Mouse (Mus musculus) ovary, postnatal 36 days (tissue): ENCODE results near the gene Tmem54.
A peak's percentile ranks its signal among the peaks of the same experiment; 100 is the strongest.

ENCODE experiments used
- DNase-seq: peaks from one replicate; pipeline ENCODE4 v3.0.0; 2022; ENCODE audit warnings: low spot score, mixed read lengths

Gene Tmem54

DNA sequence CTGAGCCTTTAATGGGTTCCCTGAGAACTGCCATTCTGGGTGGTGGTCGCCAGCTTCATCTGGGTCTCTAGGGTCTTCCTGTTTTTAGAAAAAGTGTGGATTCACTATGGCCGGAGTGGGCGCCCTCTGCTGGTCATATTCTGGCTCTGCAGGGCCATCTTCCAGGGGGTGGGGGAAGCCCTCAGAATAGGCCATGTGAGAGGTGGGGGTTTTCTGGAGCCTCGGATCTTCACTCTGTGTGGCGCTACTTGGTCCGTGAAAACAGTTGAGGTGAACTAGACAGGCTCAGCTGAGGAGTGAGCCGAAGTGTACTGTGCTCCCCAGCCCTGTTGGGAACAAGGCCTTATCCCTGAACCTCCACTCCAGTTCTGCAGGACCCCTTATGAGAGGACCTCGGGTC is 24.8 kb downstream of the Tmem54 start:
- peak; percentile 33 for DNase-seq

DNA sequence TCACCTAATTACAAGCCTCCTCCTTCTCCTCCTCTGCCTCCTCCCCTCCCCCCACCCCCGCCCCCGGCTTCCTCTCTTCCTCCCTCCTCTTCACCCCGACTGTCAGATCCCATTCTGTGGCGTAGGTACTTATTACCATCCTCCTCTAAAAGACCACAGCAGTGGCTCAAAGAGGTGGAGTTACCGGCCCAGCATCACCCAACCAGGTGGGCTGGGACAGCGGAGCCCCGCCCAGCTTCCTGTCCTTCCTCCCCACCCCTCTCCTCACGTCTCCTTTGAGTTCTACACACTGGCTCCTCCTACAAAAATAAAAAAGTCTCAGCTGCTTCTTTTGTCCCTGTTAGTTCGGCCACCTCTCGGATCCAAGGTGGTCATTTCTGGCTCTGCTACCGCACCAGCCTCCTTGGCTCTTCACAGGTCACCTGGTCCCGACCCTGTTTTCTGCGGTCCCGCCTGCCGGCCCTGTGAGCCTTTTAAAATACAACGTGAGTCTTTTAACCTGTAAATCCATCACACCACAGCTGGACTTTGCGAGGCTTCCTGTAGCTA is 25.5 kb downstream of the Tmem54 start:
- no peak for DNase-seq

DNA sequence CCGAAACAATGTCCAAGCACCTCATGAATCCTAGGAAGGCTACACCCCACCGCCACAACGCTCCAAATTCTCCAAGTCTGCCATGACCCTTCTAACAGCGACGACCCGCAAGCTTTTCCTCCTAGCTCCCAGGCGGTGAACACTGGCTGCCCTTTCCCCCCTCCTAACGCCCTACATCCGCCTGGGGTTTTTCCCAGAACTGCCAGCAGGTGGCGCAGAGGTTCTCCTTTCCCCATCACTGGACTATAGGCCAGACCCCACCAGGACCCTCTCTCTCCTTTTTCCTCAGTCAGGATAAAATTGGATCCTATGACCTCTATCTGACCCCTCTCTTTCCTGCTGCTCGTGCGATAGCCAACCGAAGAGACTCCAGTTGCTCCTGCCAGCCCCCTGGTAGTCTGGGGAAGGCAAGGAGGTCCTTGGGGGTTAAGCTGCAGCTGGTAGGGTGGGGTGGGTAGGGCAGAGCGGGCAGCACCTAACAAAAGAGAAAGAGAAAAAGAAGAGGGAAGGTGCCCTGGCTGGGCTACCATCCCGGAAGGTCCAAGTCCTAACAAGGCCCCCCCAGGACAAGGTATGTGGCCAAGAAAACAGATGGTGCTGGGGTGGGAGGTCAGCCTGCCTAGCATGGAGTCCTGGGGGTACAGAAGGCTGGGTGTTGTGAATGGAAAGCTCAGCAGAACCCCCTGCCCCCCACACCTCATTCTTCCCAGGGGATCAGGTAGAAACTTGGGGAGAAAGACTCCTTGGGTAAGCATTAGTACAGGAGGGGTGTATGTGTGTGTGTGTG is 29.6 kb downstream of the Tmem54 start:
- peak; percentile 77 for DNase-seq

- no peak for DNase-seq
Measured at GRCm38 (mm10) chr4:129135637-129136036, 30.3 kb downstream of the Tmem54 start.

DNA sequence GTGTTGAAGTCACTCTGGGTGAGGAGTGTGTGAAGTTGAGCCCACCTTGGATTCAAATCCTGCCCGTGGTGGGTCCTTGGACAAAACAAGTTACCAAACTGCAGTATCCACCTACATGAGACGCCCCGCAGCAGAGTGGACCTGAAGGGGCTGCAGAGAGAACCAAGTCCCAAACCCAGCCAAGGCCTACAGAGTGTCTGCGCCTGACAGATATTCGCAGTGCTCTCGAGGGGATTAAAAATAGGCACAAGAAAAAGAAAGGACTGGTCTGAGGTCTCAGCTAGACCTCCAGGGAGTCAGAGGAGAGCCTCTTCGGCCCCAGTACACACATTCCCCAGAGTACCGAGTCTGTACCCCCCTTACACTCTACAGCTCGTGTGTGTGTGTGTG is 30.8 kb downstream of the Tmem54 start:
- DNase-seq, result no peak

GRCm38 (mm10) chr4:129136579-129137391 is 31.4 kb downstream of the Tmem54 start, which contains the start of gene Fndc5:
Fndc5 (plus strand) TSS chr4:129136999.
- DNase-seq, result peak; percentile 41

- DNase-seq, result no peak
Measured at GRCm38 (mm10) chr4:129137392-129138321, 32.3 kb downstream of the Tmem54 start.

- peak; percentile 56 for DNase-seq
Measured at GRCm38 (mm10) chr4:129139642-129140041, 34.3 kb downstream of the Tmem54 start.

GRCm38 (mm10) chr4:129140808-129141207 is 35.5 kb downstream of the Tmem54 start:
- no peak for DNase-seq

DNA sequence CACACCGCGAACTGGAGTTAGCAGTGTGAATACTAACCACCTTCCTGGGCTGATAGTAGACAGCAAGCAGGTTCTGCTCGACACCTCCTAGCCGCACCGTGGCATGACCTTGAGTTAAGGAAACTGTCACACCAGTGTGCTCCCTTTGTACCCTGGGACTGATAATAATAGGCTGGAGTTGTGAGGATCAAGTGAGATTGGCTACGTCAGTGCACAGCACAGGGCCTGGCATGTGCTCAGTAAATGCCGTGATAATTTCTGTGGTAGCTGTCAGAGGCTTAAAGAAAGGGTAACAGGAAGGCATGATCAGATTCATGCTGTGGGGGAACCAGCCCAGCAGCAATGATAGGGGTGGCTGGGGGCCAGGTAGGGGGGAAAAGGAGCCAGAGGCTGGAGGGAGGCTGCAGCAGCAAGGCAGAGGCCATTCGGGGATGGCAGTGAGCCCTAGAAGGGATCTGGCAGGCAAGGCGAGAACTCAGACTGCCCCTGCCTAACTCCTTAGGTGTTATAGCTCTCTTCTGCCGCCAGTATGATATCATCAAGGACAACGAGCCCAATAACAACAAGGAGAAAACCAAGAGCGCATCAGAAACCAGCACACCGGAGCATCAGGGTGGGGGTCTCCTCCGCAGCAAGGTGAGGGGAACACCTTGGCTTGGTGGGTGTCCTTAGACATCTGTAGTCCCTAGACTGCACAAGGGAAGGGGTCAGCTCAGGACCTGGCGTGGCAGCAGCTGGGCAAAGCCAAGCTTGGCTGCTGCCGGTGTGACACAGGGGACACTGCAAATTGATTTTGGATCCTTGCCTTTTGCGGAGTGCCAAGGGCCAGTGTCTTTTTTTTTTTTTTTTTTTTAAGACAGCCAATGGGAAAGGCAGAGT is 36.5 kb downstream of the Tmem54 start:
- DNase-seq, result no peak

DNA sequence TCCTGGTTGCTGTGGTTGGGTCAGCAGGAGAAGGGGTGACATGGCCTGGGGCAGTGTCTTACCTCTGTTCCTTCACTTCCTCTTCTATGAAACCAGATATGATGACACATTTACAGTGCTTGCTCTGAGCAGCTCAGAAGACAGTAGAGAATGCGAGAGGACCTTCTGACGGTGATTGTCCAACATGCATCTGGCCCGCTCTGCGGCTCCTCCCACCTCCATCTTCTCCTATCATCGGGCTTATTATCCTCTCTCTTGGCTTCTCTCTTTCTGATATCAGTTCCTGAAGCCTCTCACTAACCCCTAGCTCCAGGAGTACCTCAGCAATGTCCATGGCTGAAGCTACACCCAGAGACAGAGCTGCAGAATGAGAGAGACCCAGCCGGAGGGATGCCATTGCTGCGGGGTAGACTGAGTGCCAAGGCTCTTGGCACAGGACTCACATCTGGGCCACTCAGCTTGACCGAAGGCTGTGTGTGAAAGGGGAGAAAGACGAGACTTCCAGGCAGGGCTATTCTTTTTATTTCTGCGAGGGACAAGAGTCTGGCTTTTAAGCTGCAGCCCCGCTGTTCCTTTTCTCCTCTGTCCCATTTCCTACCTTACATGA is 37.2 kb downstream of the Tmem54 start:
- no peak for DNase-seq

GRCm38 (mm10) chr4:129143509-129143908 is 38.2 kb downstream of the Tmem54 start:
- no peak for DNase-seq

GRCm38 (mm10) chr4:129144401-129145367 is 39.3 kb downstream of the Tmem54 start:
- no peak for DNase-seq

- DNase-seq, result no peak
Measured at GRCm38 (mm10) chr4:129145411-129145810, 40.1 kb downstream of the Tmem54 start.

DNA sequence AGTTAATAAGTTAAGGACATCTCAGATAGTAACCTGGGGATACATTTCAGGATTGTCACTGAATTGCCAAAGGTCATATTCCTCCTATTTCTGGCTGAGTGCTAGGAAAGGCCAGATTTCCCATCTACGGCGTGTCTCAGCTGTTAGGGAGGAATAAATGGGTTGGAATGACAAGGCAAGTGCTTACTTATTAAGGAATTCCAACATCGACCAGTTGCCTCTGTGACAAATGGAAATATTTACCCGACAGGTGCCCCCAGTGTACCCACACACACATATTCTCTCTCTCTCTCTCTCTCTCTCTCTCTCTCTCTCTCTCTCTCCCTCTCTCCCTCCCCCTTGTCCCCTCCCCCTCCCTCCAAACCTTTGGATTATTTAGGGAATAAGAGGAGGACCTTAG is 40.6 kb downstream of the Tmem54 start:
- no peak for DNase-seq

- no peak for DNase-seq
Measured at GRCm38 (mm10) chr4:129146392-129146791, 41.0 kb downstream of the Tmem54 start.

DNA sequence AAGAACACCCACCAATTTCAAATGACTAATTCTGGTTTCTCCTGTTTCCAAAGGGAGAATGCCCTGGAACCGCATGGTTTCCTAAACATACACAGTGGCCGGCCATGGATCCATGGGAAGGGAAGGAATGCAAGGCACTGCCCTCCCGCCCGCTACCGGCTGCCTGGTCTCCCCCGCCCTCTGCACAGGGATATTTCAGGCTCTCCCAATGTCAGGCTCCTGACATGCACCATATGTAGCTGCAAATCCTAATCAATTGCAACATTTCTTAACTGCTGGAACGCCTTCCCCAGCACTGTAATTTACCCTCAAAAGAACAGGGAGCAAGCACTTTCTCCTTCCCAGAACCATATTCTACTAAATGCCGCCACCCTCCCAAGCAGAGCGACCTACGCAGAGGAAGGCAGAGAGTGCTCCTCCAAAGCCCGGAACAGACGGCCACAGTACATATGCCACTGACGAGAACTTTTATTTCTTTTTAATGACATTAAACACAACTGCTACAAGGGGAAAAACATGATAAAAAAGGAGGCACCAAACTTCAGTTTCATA is 42.3 kb downstream of the Tmem54 start:
- no peak for DNase-seq

- no peak for DNase-seq
Measured at GRCm38 (mm10) chr4:129149321-129149720, 44.0 kb downstream of the Tmem54 start.

DNA sequence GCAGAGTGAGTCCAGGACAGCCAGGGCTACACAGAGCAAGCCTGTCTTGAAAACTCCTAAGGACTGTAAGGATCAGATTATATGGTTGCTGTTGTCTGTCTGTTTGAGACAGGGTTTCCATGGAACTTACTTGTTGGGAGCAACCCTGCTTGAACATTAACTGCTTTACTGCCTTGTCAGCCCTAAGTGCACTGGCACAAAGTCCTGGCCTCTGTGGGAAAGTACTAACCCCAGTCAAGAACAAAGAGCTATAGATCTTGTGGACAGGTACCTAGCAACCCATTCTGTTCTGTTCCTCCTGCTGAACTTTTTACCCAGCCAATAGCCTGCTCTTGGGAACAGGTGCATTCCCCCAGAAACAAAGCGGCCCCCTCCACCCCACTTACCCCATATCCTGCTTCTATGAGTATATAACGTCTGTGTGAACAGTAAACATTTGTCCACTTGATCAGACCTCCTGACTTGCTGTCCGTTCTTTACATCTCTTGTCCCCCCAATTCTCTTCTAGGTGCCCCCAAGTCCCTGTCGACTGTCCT is 46.0 kb downstream of the Tmem54 start:
- no peak for DNase-seq
